Mouse (Mus musculus): ENCODE data around the gene Gas2.

GRCm38 (mm10) chr7:51872597-51872996 is 10.8 kb downstream of the Gas2 start:
- TF ChIP-seq MYOG (IDR thresholded peaks at IDR 0.05; ENCODE audit: control insufficient read depth, extremely low read depth, insufficient read length) (no peak), CTCF (IDR thresholded peaks at IDR 0.05; ENCODE audit: control insufficient read depth, insufficient read depth, insufficient read length) (no peak), MAX (IDR thresholded peaks at IDR 0.05) (no peak), USF1 (IDR thresholded peaks at IDR 0.05; ENCODE audit: low read depth) (no peak), MYOD1 (IDR thresholded peaks at IDR 0.05; ENCODE audit: control insufficient read depth, insufficient read length, low read depth) (no peak), CEBPB (IDR thresholded peaks at IDR 0.05; ENCODE audit: low read depth) (no peak)

Measured in C2C12 (cell line).